Mouse (Mus musculus): Measurements from ENCODE around the gene Mical2.

The Mical2 gene

GRCm38 (mm10) chr7:112405578-112405977 lies 179.9 kb downstream of the Mical2 start:
- no peak for DNase-seq (ENCODE audit: low spot score)

DNA sequence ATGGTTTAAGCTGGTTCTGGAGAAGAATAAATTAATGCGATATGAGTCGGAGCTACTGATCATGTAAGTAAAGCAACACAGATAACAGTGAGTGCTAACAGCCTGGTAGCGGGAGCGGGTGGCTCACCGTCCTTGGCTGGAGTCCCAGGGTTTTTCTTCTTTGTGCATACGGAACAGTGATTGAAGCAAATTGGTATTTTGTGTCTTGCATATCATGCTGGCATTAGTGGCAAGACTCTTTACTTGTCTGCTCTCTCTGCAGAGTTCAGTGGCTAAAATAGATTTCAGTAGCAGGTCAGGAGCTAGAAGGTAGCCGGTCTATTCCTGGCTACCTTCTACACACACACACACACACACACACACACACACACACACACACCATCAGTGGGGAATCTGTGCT lies 181.9 kb downstream of the Mical2 start:
- DNase-seq (ENCODE audit: low spot score): no peak

DNA sequence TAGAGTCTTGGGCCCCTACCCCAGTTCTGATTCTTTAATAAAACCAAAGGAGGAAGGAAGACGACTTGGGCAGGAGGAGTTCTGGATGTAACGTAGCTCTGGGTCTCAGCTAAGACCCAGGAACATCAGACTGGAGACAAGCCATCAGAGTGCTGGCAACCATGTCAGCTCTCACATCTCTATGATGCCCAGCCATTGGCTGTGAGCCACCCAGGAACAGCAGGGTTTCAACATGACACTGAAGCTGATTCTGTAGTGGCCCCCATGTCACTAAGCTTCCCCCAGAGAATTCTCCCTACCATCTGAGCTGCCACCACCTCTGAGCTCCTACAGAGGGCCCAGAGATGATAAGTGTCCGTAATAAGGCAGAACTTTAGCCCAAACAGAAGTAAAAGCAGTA lies 184.3 kb downstream of the Mical2 start:
- DNase-seq (ENCODE audit: low spot score): no peak

DNA sequence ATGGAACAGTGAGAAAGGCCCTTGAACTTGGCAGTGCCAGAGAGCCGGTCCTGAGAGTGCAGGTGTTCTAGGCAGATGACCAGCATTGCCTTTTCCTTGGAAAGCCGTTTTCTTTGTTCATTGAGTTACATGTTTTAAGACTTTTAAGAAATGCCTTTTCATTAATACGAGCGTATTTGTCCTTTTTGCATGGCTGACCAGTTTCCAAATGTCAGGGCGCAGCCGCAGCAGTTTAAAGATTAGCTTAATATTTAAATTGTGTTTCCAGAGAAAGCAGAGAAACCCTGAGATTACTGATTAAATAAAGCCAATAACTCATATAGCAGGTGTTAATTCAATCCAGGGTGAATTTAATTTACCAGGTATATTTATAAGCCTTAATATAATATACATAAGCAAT lies 187.6 kb downstream of the Mical2 start:
- DNase-seq (ENCODE audit: low spot score): no peak

- peak; percentile 51 for DNase-seq (ENCODE audit: low spot score)
Observed at GRCm38 (mm10) chr7:112416058-112416526, 190.4 kb downstream of the Mical2 start.

DNA sequence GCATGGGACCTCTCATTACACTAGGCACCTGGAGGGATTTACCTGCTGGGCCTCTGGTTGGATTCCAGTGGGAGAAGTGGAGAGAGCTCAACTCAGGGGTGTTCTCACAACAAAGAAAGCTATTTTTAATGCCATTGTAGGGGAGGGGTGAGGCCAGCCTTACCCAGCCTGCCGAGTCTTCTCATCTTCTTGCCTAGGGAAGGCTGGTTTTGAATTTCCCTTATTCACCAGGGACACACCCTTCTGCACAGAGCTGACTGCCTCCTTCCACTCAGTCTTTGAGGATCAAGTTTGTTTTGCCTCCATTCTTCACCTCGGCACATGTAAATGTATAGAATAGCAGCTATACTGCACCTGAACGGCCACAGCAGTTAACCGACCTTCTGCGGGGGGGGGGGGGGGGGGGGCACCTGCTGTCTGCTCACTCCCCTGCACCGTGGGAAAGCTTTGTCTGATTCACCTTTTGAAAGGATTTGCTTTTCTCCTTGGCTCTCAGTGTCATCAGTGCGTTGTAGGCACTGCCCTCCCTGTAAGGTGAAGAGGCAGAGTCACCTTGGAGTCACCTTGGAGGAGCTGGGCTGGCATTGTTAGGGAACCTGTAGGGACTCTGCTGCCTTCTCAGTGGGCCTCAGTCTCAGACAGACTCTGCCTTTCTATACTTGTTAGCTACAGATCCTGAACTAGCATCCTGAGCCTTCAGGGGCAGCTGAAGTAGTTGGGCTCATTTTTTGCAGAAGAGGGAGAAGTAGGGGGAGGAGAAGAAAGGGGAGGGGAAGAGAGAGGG lies 191.3 kb downstream of the Mical2 start:
- no peak for DNase-seq (ENCODE audit: low spot score)

DNA sequence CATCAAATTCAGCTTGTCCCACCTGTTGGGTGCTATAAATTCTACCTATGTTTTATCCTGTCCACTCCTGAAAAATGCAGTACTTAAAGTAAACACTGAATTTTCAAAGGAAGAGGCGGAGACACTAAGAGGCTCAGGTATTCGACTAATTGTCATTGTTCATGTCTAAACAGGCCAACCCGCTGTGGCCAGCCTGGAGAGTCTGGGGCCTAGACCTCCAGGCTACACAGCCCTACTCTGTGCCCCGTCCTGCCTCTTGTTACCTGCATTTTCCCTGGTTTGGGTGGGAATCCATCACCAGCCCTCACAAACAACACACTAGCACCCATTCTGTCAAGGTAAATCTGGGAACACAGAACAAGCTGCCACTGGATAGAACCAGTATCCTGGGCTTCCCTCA lies 191.9 kb downstream of the Mical2 start:
- DNase-seq (ENCODE audit: low spot score): no peak

GRCm38 (mm10) chr7:112423438-112423837 lies 197.8 kb downstream of the Mical2 start:
- DNase-seq (ENCODE audit: low spot score): no peak

GRCm38 (mm10) chr7:112426811-112427210 lies 201.2 kb downstream of the Mical2 start:
- DNase-seq (ENCODE audit: low spot score): no peak

- DNase-seq (ENCODE audit: low spot score): peak; percentile 77
Observed at GRCm38 (mm10) chr7:112427357-112428157, 201.9 kb downstream of the Mical2 start, which contains the start of gene Parva. TSS of gene Parva (plus strand) at chr7:112427505.

DNA sequence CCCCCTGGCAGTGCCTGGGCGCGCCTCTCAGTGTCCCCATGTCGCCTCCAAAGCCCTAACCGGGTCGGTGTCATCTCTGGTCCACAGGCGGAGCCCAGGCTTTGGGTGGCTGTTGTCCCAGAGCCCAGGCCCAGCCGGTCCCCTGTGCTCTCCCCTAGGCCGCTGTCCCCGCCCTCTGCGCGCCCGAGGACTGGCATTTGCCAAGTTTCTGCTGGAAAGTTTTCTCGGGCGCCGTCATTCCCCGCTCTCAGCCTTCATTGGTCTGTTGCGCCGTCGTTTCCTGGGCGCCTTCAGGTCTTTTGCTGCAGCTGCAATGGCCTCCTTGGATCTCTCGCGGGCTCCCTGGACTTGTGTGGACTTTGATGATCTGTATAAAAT lies 202.5 kb downstream of the Mical2 start:
- peak; percentile 83 for DNase-seq (ENCODE audit: low spot score)

GRCm38 (mm10) chr7:112439846-112440245 lies 214.2 kb downstream of the Mical2 start:
- no peak for DNase-seq (ENCODE audit: low spot score)

GRCm38 (mm10) chr7:112444152-112444984 lies 218.7 kb downstream of the Mical2 start:
- DNase-seq (ENCODE audit: low spot score): peak; percentile 46

- no peak for DNase-seq (ENCODE audit: low spot score)
Observed at GRCm38 (mm10) chr7:112444985-112445367, 219.3 kb downstream of the Mical2 start.

DNA sequence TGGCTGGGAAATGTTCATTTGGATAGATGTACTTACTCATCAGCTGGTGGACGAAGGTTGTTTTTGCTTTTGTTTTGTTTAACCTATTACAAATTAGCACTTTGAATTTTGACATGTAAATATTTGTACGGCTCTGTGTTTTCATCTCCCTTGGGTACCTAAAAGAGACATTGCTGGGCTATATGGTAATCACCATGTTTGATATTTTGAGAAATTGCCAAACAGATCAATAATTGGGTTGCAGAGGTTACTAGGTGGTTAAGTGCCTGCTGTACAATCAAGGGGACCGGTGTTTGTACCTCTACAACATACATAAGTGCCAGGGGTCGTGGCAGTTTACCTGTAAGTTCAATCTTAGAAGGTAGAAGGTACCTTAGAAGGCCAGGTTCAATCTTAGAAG lies 220.8 kb downstream of the Mical2 start:
- no peak for DNase-seq (ENCODE audit: low spot score)

DNA sequence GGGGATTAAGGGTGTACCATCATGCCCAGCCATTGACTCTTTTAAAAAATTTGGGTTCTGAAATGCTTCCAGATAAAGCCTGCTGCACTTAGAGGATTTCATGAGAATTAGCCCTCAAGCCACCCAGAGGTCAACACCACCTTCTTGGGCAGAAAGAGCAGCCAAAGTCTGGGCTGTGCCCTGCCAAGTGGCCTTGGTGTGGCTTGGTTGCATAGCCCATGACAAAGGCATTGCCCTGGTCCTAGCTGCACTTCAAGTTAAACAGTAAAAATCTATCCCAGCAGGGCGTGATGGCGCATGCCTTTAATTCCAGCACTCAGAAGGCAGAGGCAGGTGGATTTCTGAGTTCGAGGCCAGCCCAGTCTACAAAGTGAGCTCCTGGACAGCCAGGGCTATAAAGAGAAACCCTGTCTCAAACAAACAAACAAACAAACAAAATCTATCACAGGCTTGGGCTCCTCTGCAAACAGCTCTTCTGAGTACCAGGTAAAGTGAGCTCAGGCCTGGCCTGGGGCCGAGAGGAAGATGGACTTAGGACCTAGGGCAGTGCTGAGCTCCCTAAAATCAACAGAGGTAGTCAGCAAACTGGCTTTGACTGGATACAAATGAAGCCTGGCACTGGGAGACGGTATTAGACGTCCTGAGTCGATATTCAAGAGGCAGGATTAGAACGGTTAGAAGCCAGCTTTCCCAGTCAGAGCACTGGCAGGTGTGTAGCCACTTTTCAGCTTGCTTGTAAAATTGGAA lies 224.5 kb downstream of the Mical2 start:
- DNase-seq (ENCODE audit: low spot score): no peak

DNA sequence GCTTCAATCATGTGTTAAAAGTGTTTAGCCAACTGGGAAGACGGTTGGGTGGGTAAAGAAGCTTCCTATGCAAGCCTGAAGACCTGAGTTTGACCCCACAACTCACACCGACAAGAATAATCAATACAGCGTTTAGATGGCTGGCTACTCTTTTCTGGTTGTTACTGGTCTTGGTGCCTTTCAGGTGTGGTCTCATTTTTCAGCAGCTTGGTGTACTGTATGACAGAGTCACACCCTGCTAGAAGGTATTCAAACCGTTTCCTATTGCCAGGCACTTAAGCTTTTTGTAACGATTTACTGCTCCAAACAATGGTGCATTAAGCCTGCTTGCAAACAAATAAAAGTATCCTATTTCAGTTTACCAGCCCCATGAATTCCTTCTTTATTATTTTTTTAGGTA lies 226.8 kb downstream of the Mical2 start:
- DNase-seq (ENCODE audit: low spot score): no peak

DNA sequence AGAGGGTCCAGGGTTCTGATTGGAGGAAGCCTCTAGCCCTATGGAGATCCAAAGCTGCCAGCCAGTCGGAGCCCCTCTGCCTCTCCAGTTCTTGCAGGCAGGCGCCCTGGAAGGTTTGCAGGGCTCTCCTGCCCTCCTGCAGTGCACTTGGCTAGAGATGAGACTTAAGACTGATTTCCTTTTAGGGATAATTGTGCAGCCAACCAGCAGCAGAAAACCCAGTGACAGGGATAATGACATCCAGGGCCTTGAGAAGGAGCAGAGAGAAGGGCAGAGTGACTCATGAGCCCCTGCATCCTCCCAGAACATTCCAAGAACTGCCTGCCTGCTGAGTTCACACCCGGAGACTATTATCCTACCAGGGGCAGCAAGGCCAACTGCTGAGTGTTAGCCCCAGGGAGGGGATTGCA lies 228.2 kb downstream of the Mical2 start:
- no peak for DNase-seq (ENCODE audit: low spot score)

DNA sequence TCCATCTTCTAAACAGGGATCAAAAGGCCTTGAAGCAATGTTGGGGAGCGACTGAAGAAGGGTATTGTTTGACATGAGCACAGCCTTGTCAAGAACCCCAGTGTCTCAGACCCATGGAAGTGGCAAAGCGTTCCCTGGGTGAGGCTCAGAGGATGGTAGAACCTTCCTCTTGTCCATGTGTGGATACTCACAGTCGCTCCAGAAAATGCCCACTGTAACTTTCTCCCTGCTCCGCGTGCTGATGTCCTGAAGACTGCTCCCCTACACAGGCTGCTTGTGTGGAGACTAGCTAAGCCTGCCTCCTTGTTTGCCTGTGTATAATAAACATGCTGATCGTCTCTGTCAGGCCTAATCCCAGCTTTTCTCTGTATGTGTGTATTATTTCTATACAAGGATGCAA lies 228.7 kb downstream of the Mical2 start:
- no peak for DNase-seq (ENCODE audit: low spot score)

- no peak for DNase-seq (ENCODE audit: low spot score)
Observed at GRCm38 (mm10) chr7:112454951-112455350, 229.3 kb downstream of the Mical2 start.

GRCm38 (mm10) chr7:112455566-112456110 lies 230.0 kb downstream of the Mical2 start:
- no peak for DNase-seq (ENCODE audit: low spot score)

All from retina, embryonic 14.5 days (tissue).